Mouse (Mus musculus) lung, embryonic 14.5 days (tissue): ENCODE measurements around the gene Pax4. TPM values are rescaled to one million over a fixed set of nuclear protein-coding genes. Genes with fewer than 3 reads are reported as not detected.

ENCODE experiments used
- ATAC-seq: fragments of 200-750 bp; cut with Nextera tagmentation; 2 replicates; pipeline ENCODE4 v1.8.0; 2017; ENCODE audit warnings: mild to moderate bottlenecking, moderate TSS enrichment, moderate library complexity; ENCODE audit not compliant: insufficient read depth
- DNase-seq: peaks from one replicate; pipeline ENCODE4 v3.0.0-alpha.2; 2015
- H3K27ac ChIP-seq: fragments of 300-500 bp; sonication (generic); 2 replicates; pipeline ENCODE4 v1.5.1; 2014; ENCODE audit warnings: low read depth, mild to moderate bottlenecking, moderate library complexity
- H3K27me3 ChIP-seq: fragments of 300-500 bp; sonication (generic); 2 replicates; pipeline ENCODE4 v1.6.1; 2014; ENCODE audit warnings: low read length, control low read depth; ENCODE audit not compliant: insufficient read depth
- H3K36me3 ChIP-seq: fragments of 300-500 bp; sonication (generic); 2 replicates; pipeline ENCODE4 v1.6.1; 2014; ENCODE audit warnings: control low read depth; ENCODE audit not compliant: insufficient read depth
- H3K4me1 ChIP-seq: fragments of 300-500 bp; sonication (generic); 2 replicates; pipeline ENCODE4 v1.6.1; 2014; ENCODE audit warnings: antibody characterized with exemption, control low read depth; ENCODE audit not compliant: insufficient read depth
- H3K4me2 ChIP-seq: fragments of 300-500 bp; sonication (generic); 2 replicates; pipeline ENCODE4 v1.6.1; 2014; ENCODE audit warnings: mild to moderate bottlenecking
- H3K4me3 ChIP-seq: fragments of 300-500 bp; sonication (generic); 2 replicates; pipeline ENCODE4 v1.5.1; 2014; ENCODE audit warnings: low read depth, low read length
- H3K9ac ChIP-seq: fragments of 300-500 bp; sonication (generic); 2 replicates; pipeline ENCODE4 v1.6.1; 2014
- H3K9me3 ChIP-seq: fragments of 300-500 bp; sonication (generic); 2 replicates; pipeline ENCODE4 v1.6.1; 2016; ENCODE audit warnings: low read depth, low read length, control low read depth
- CTCF ChIP-seq: IDR thresholded peaks from 2 replicates; pipeline ENCODE4 v1.5.1; 2016; ENCODE audit warnings: antibody characterized with exemption, low read depth
- WGBS: fragments of 180-500 bp; shearing (Covaris S2); extraction: QIAGEN DNeasy Blood & Tissue Kit; methylation state at CpG from one replicate; pipeline ENCODE4 v1.1.7; 2014; 5-methylcytosine and 5-hydroxymethylcytosine counted together
- polyA plus RNA-seq: library from polyadenylated mRNA; unstranded; fragments of >200 nt; fragmentation: Nextera tagmentation; extraction: Ambion mirVana; gene quantifications from 2 replicates; pipeline ENCODE4 v1.2.1, GENCODE M21; 2014

Gene Pax4
- polyA plus RNA-seq, 1 experiment from 2014 or later = not detected

- H3K4me3 ChIP-seq = peak overlapping the region; percentile 85
- no peaks in the 10 kb centered on the region for H3K9me3 ChIP-seq
- H3K4me2 ChIP-seq = peak overlapping the region; percentile 94
- DNase-seq (no peak), ATAC-seq (no peak)
- WGBS = 74% methylated on average over 17 of the region's 17 CpGs
- no peaks in the 10 kb centered on the region for H3K27me3 ChIP-seq
- H3K4me1 ChIP-seq = peaks cover 8% of the 10 kb centered on the region
- H3K27ac ChIP-seq = no peak overlapping the region
- H3K9ac ChIP-seq = peak overlapping the region; percentile 79
- TF ChIP-seq CTCF = no peak
- peaks cover 31% of the 10 kb centered on the region for H3K36me3 ChIP-seq
Observed at GRCm38 (mm10) chr6:28420361-28420760, 28.8 kb downstream of the Pax4 start.

- no peak for ATAC-seq
- Histone ChIP-seq H3K9me3 (no peaks in the 10 kb centered on the region), H3K4me2 (peak overlapping the region; percentile 94), H3K27me3 (no peaks in the 10 kb centered on the region), H3K36me3 (peaks cover 33% of the 10 kb centered on the region), H3K27ac (no peak overlapping the region), H3K4me3 (peak overlapping the region; percentile 85), H3K9ac (no peak overlapping the region), H3K4me1 (peaks cover 8% of the 10 kb centered on the region)
- no peak for DNase-seq
- no peak for TF ChIP-seq CTCF
- WGBS = 63% methylated on average over 2 of the region's 2 CpGs
Observed at GRCm38 (mm10) chr6:28419673-28420072, 29.5 kb downstream of the Pax4 start.

GRCm38 (mm10) chr6:28418449-28418848 is 30.7 kb downstream of the Pax4 start:
- TF ChIP-seq CTCF = no peak
- no peak overlapping the region for H3K9ac ChIP-seq
- H3K4me1 ChIP-seq = peaks cover 8% of the 10 kb centered on the region
- no peaks in the 10 kb centered on the region for H3K9me3 ChIP-seq
- no peak overlapping the region for H3K27ac ChIP-seq
- H3K4me3 ChIP-seq = no peak overlapping the region
- H3K27me3 ChIP-seq = no peaks in the 10 kb centered on the region
- peak; percentile 65 for DNase-seq
- no peak overlapping the region for H3K4me2 ChIP-seq
- 85% methylated on average over 14 of the region's 14 CpGs for WGBS
- peaks cover 33% of the 10 kb centered on the region for H3K36me3 ChIP-seq
- ATAC-seq = no peak

DNA sequence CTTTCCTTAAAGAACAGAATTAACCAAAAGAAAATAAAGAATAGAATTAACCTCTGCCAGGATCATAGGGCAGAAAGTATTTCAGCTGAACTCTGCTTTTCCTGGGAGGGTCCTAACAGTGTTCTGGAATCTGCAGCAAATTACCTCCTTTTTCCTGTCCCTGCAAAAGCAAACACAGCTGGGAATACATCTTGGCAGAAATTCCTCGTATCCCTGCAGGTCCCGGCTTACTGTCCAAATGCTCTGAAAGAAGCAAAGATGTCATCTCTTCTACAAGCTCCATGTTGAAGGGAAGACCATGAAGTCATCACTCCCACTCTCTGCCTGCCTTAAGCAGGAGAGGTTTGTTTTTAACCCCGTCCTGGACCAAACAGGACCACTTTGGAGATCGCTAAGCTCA is 32.2 kb downstream of the Pax4 start:
- no peak for TF ChIP-seq CTCF
- Histone ChIP-seq H3K4me3 (no peak overlapping the region), H3K4me2 (no peak overlapping the region), H3K27me3 (no peaks in the 10 kb centered on the region), H3K4me1 (peaks cover 8% of the 10 kb centered on the region), H3K27ac (no peak overlapping the region), H3K9ac (no peak overlapping the region), H3K36me3 (peaks cover 33% of the 10 kb centered on the region), H3K9me3 (no peaks in the 10 kb centered on the region)
- 58% methylated on average over 4 of the region's 4 CpGs for WGBS
- no peak for DNase-seq
- ATAC-seq = no peak

GRCm38 (mm10) chr6:28411236-28411635 is 37.9 kb downstream of the Pax4 start:
- DNase-seq (no peak), ATAC-seq (no peak)
- H3K4me1 ChIP-seq = no peaks in the 10 kb centered on the region
- no peaks in the 10 kb centered on the region for H3K9me3 ChIP-seq
- H3K9ac ChIP-seq = no peak overlapping the region
- no peak overlapping the region for H3K27ac ChIP-seq
- H3K36me3 ChIP-seq = peaks cover 9% of the 10 kb centered on the region; the same call in 1 of the 2 replicates
- 68% methylated on average over 2 of the region's 2 CpGs for WGBS
- H3K27me3 ChIP-seq = no peaks in the 10 kb centered on the region
- no peak for TF ChIP-seq CTCF
- no peak overlapping the region for H3K4me3 ChIP-seq
- H3K4me2 ChIP-seq = no peak overlapping the region

- 65% methylated on average over 9 of the region's 9 CpGs for WGBS
- no peak for TF ChIP-seq CTCF
- no peak overlapping the region for H3K4me2 ChIP-seq
- ATAC-seq (no peak), DNase-seq (peak; percentile 59)
- no peaks in the 10 kb centered on the region for H3K27me3 ChIP-seq
- no peak overlapping the region for H3K9ac ChIP-seq
- no peak overlapping the region for H3K4me3 ChIP-seq
- 0 out of 2 replicates have a peak, but pooled peaks cover 1% of the 10 kb centered on the region for H3K36me3 ChIP-seq
- H3K9me3 ChIP-seq = no peaks in the 10 kb centered on the region
- H3K27ac ChIP-seq = no peak overlapping the region
- H3K4me1 ChIP-seq = no peaks in the 10 kb centered on the region
Observed at GRCm38 (mm10) chr6:28410053-28410452, 39.1 kb downstream of the Pax4 start.

DNA sequence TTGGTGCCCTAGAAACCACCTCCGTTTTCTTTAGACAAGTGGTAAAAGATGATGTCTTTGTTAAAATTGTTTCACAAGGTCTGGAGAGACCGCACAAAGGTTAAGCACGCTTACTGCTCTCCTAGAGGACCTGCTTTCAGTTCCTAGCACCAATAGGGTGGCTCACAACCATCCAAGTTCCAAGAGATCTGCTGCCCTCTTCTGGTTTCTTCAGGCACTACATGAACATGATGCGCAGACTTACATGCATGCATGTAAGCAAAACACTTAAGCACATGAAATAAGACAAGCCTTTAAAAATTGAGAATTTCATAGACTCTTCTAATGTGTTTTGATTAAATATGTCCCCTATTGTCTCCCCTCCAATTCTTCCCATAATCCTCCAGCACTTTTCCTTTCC is 49.4 kb downstream of the Pax4 start:
- H3K9ac ChIP-seq = no peak overlapping the region
- 88% methylated on average over 4 of the region's 4 CpGs for WGBS
- H3K4me1 ChIP-seq = no peaks in the 10 kb centered on the region
- no peaks in the 10 kb centered on the region for H3K9me3 ChIP-seq
- no peak overlapping the region for H3K27ac ChIP-seq
- DNase-seq (peak; percentile 26), ATAC-seq (no peak)
- H3K4me2 ChIP-seq = no peak overlapping the region
- TF ChIP-seq CTCF = peak; percentile 46; the same call in 1 of the 2 replicates
- H3K27me3 ChIP-seq = peaks cover 27% of the 10 kb centered on the region
- no peaks in the 10 kb centered on the region for H3K36me3 ChIP-seq
- no peak overlapping the region for H3K4me3 ChIP-seq

- peaks cover 27% of the 10 kb centered on the region for H3K27me3 ChIP-seq
- no peak overlapping the region for H3K4me2 ChIP-seq
- no peak overlapping the region for H3K27ac ChIP-seq
- WGBS = 81% methylated on average over 3 of the region's 3 CpGs
- DNase-seq (no peak), ATAC-seq (no peak)
- H3K36me3 ChIP-seq = no peaks in the 10 kb centered on the region
- H3K9ac ChIP-seq = no peak overlapping the region
- no peaks in the 10 kb centered on the region for H3K9me3 ChIP-seq
- H3K4me3 ChIP-seq = no peak overlapping the region
- peak; percentile 25; the same call in 1 of the 2 replicates for TF ChIP-seq CTCF
- H3K4me1 ChIP-seq = no peaks in the 10 kb centered on the region
Observed at GRCm38 (mm10) chr6:28398726-28399125, 50.4 kb downstream of the Pax4 start.
